Mouse (Mus musculus): ENCODE data around the gene Defb15. TPM values are rescaled to one million over a fixed set of nuclear protein-coding genes. Genes with fewer than 3 reads are reported as not detected.
"Not testable (repeated sequence)": the region's sequence is repeated elsewhere in the genome, so short reads cannot be mapped to it uniquely, and the experiment has no call there.

Defb15 gene
- polyA plus RNA-seq, 1 experiment from 2014 or later: not detected

GRCm38 (mm10) chr8:21912554-21912953 lies 20.0 kb downstream of the Defb15 start:
- 28% methylated on average over 2 of the region's 2 CpGs for WGBS
- Histone ChIP-seq H3K9me3 (replicated peaks) (no peaks in the 10 kb centered on the region), H3K4me1 (no peaks in the 10 kb centered on the region), H3K4me2 (replicated peaks) (no peak overlapping the region), H3K27me3 (no peaks in the 10 kb centered on the region), H3K4me3 (no peak overlapping the region), H3K27ac (no peak overlapping the region), H3K36me3 (no peaks in the 10 kb centered on the region), H3K9ac (no peak overlapping the region)
- ATAC-seq (ENCODE audit: low FRiP score): no peak

- H3K27me3 ChIP-seq: no peaks in the 10 kb centered on the region
- no peak for ATAC-seq (ENCODE audit: low FRiP score)
- 30% methylated on average over 1 of the region's 1 CpGs for WGBS
Observed at GRCm38 (mm10) chr8:21911931-21912330, 20.6 kb downstream of the Defb15 start.

GRCm38 (mm10) chr8:21906290-21906689 lies 26.2 kb downstream of the Defb15 start, which contains the start of gene Defb11:
TSS of gene Defb11 (minus strand) at chr8:21906412.
- H3K4me3 ChIP-seq; H3K9me3 ChIP-seq (replicated peaks); H3K4me2 ChIP-seq (replicated peaks); H3K4me1 ChIP-seq; H3K27me3 ChIP-seq; ATAC-seq (ENCODE audit: low FRiP score); H3K27ac ChIP-seq; H3K36me3 ChIP-seq; H3K9ac ChIP-seq: not testable (repeated sequence)

More at GRCm38 (mm10) chr8:21911931-21912330, 20.6 kb downstream of the Defb15 start:
- no peaks in the 10 kb centered on the region for H3K4me1 ChIP-seq
- no peak overlapping the region for H3K9ac ChIP-seq
- no peaks in the 10 kb centered on the region for H3K9me3 ChIP-seq (replicated peaks)
- H3K4me3 ChIP-seq: no peak overlapping the region
- no peaks in the 10 kb centered on the region for H3K36me3 ChIP-seq
- no peak overlapping the region for H3K4me2 ChIP-seq (replicated peaks)
- H3K27ac ChIP-seq: no peak overlapping the region

GRCm38 (mm10) chr8:21885321-21885720 lies 47.2 kb downstream of the Defb15 start, which contains the start of gene Defb9:
TSS of gene Defb9 (minus strand) at chr8:21885421.
- not testable (repeated sequence) for H3K4me1 ChIP-seq; H3K4me3 ChIP-seq; H3K9me3 ChIP-seq (replicated peaks); H3K27me3 ChIP-seq; H3K4me2 ChIP-seq (replicated peaks); H3K9ac ChIP-seq; ATAC-seq (ENCODE audit: low FRiP score); H3K27ac ChIP-seq; H3K36me3 ChIP-seq

Other genes with a start within 250 kb of the Defb15 start
- gene AY761184, start 229.1 kb downstream of the Defb15 start, polyA plus RNA-seq (2016; fragmentation: Nextera tagmentation; extraction: Ambion mirVana): not detected in 2 replicates
- not detected in 2 replicates for gene Defa24, start 198.2 kb downstream of the Defb15 start, polyA plus RNA-seq (2016; fragmentation: Nextera tagmentation; extraction: Ambion mirVana)
- not detected in 2 replicates for gene Defb50, start 109.2 kb downstream of the Defb15 start, polyA plus RNA-seq (2016; fragmentation: Nextera tagmentation; extraction: Ambion mirVana)
- not detected in 2 replicates for gene Defb2, start 92.8 kb downstream of the Defb15 start, polyA plus RNA-seq (2016; fragmentation: Nextera tagmentation; extraction: Ambion mirVana)
- 1.1 TPM in 1 of 2 replicates, not detected in the other for gene Defb10, start 73.8 kb downstream of the Defb15 start, polyA plus RNA-seq (2016; fragmentation: Nextera tagmentation; extraction: Ambion mirVana)
- 1.3 and 1.5 TPM in 2 replicates for gene Defb9, start 47.3 kb downstream of the Defb15 start, polyA plus RNA-seq (2016; fragmentation: Nextera tagmentation; extraction: Ambion mirVana)
- gene Defb11, start 26.3 kb downstream of the Defb15 start, polyA plus RNA-seq (2016; fragmentation: Nextera tagmentation; extraction: Ambion mirVana): 14.2 and 14.9 TPM in 2 replicates
- not detected in 2 replicates for gene Defb35, start 5.6 kb upstream of the Defb15 start, polyA plus RNA-seq (2016; fragmentation: Nextera tagmentation; extraction: Ambion mirVana)
- not detected in 2 replicates for gene Defb13, start 14.1 kb upstream of the Defb15 start, polyA plus RNA-seq (2016; fragmentation: Nextera tagmentation; extraction: Ambion mirVana)
- not detected in 2 replicates for gene Fam90a1a, start 26.0 kb upstream of the Defb15 start, polyA plus RNA-seq (2016; fragmentation: Nextera tagmentation; extraction: Ambion mirVana)
- gene Ccdc70, start 37.1 kb upstream of the Defb15 start, polyA plus RNA-seq (2016; fragmentation: Nextera tagmentation; extraction: Ambion mirVana): not detected in 2 replicates
- 1.7 and 1.9 TPM in 2 replicates for gene Atp7b, start 127.6 kb upstream of the Defb15 start, polyA plus RNA-seq (2016; fragmentation: Nextera tagmentation; extraction: Ambion mirVana)
- gene Alg11, start 128.0 kb upstream of the Defb15 start, polyA plus RNA-seq (2016; fragmentation: Nextera tagmentation; extraction: Ambion mirVana): 32.3 and 38.0 TPM in 2 replicates
- 0.52 and 1.2 TPM in 2 replicates for gene Nek5, start 192.3 kb upstream of the Defb15 start, polyA plus RNA-seq (2016; fragmentation: Nextera tagmentation; extraction: Ambion mirVana)
- gene Nek3, start 233.7 kb upstream of the Defb15 start, polyA plus RNA-seq (2016; fragmentation: Nextera tagmentation; extraction: Ambion mirVana): 9.8 and 10.0 TPM in 2 replicates

Data from hindbrain, embryonic 12.5 days (tissue).